Mouse (Mus musculus): ENCODE measurements around the gene Zbtb40.

The Zbtb40 gene

GRCm38 (mm10) chr4:137044516-137044915, 4.1 kb downstream of the Zbtb40 start:
- H3K27me3 ChIP-seq (ENCODE audit: control insufficient read depth, insufficient read depth, low read length, poor library complexity, severe bottlenecking), result no peaks in the 10 kb centered on the region
- no peaks in the 10 kb centered on the region for H3K36me3 ChIP-seq (ENCODE audit: control insufficient read depth, insufficient read depth, low read length, poor library complexity, severe bottlenecking)
- no peak for DNase-seq (ENCODE audit: low read depth, low spot score)

- Histone ChIP-seq H3K36me3 (ENCODE audit: control insufficient read depth, insufficient read depth, low read length, poor library complexity, severe bottlenecking) (no peaks in the 10 kb centered on the region), H3K27me3 (ENCODE audit: control insufficient read depth, insufficient read depth, low read length, poor library complexity, severe bottlenecking) (no peaks in the 10 kb centered on the region)
- DNase-seq (ENCODE audit: low read depth, low spot score), result no peak
These were observed 4.8 kb downstream of the Zbtb40 start for GRCm38 (mm10) chr4:137043799-137044198.

- no peak for DNase-seq (ENCODE audit: low read depth, low spot score)
- Histone ChIP-seq H3K27me3 (ENCODE audit: control insufficient read depth, insufficient read depth, low read length, poor library complexity, severe bottlenecking) (no peaks in the 10 kb centered on the region), H3K36me3 (ENCODE audit: control insufficient read depth, insufficient read depth, low read length, poor library complexity, severe bottlenecking) (no peaks in the 10 kb centered on the region)
These were observed 6.6 kb downstream of the Zbtb40 start for GRCm38 (mm10) chr4:137042039-137042438.

- Histone ChIP-seq H3K27me3 (ENCODE audit: control insufficient read depth, insufficient read depth, low read length, poor library complexity, severe bottlenecking) (no peaks in the 10 kb centered on the region), H3K36me3 (ENCODE audit: control insufficient read depth, insufficient read depth, low read length, poor library complexity, severe bottlenecking) (no peaks in the 10 kb centered on the region)
- no peak for DNase-seq (ENCODE audit: low read depth, low spot score)
These were observed 7.4 kb downstream of the Zbtb40 start for GRCm38 (mm10) chr4:137041161-137041621.

GRCm38 (mm10) chr4:137039441-137039840, 9.2 kb downstream of the Zbtb40 start:
- Histone ChIP-seq H3K36me3 (ENCODE audit: control insufficient read depth, insufficient read depth, low read length, poor library complexity, severe bottlenecking) (no peaks in the 10 kb centered on the region), H3K27me3 (ENCODE audit: control insufficient read depth, insufficient read depth, low read length, poor library complexity, severe bottlenecking) (no peaks in the 10 kb centered on the region)
- no peak for DNase-seq (ENCODE audit: low read depth, low spot score)

GRCm38 (mm10) chr4:137038501-137038900, 10.1 kb downstream of the Zbtb40 start:
- no peak for DNase-seq (ENCODE audit: low read depth, low spot score)
- Histone ChIP-seq H3K27me3 (ENCODE audit: control insufficient read depth, insufficient read depth, low read length, poor library complexity, severe bottlenecking) (no peaks in the 10 kb centered on the region), H3K36me3 (ENCODE audit: control insufficient read depth, insufficient read depth, low read length, poor library complexity, severe bottlenecking) (no peaks in the 10 kb centered on the region)

GRCm38 (mm10) chr4:137038096-137038495, 10.5 kb downstream of the Zbtb40 start:
- Histone ChIP-seq H3K27me3 (ENCODE audit: control insufficient read depth, insufficient read depth, low read length, poor library complexity, severe bottlenecking) (no peaks in the 10 kb centered on the region), H3K36me3 (ENCODE audit: control insufficient read depth, insufficient read depth, low read length, poor library complexity, severe bottlenecking) (no peaks in the 10 kb centered on the region)
- no peak for DNase-seq (ENCODE audit: low read depth, low spot score)

DNA sequence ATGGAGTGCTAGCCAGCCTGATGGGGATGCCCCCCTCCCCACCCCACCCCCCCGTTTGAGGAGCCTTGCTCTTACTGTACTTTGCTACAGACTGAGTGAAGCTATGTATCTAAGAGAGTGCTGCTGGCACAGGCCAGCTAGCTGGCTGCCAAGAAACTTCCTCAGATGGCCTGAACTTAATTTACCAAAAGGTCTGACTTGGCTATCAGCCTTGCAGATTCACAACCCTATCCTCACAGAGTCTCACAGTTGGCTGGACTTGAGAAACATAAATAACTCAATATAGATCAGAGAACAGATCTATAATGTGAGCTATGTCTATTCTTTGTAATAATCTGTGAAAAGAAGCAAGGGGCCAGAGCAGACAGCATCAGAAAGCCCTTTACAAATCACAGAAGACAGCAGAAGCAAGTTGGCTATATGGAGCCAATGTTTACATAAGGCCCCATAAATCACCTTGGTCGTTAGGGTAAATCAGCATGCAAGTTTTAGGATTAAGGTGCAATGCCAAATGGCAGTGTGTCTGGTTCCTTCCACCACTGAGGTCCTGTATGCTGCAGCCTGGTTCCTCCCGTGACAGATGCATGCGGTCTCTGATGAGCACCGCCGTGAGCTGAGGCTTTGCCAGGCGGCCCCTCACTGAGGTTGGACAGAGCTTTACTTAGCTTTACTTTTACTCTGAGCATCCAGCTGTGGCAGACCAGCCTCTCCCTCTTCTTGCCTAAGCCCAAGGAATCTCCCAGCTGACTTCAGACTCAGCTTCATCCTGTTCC, 15.3 kb downstream of the Zbtb40 start:
- no peak for DNase-seq (ENCODE audit: low read depth, low spot score)
- no peaks in the 10 kb centered on the region for H3K27me3 ChIP-seq (ENCODE audit: control insufficient read depth, insufficient read depth, low read length, poor library complexity, severe bottlenecking)

GRCm38 (mm10) chr4:137032456-137032855, 16.1 kb downstream of the Zbtb40 start:
- no peak for DNase-seq (ENCODE audit: low read depth, low spot score)
- no peaks in the 10 kb centered on the region for H3K27me3 ChIP-seq (ENCODE audit: control insufficient read depth, insufficient read depth, low read length, poor library complexity, severe bottlenecking)
- H3K36me3 ChIP-seq (ENCODE audit: control insufficient read depth, insufficient read depth, low read length, poor library complexity, severe bottlenecking), result no peaks in the 10 kb centered on the region

More for the DNA sequence above, 15.3 kb downstream of the Zbtb40 start:
- H3K36me3 ChIP-seq (ENCODE audit: control insufficient read depth, insufficient read depth, low read length, poor library complexity, severe bottlenecking), result no peaks in the 10 kb centered on the region

DNA sequence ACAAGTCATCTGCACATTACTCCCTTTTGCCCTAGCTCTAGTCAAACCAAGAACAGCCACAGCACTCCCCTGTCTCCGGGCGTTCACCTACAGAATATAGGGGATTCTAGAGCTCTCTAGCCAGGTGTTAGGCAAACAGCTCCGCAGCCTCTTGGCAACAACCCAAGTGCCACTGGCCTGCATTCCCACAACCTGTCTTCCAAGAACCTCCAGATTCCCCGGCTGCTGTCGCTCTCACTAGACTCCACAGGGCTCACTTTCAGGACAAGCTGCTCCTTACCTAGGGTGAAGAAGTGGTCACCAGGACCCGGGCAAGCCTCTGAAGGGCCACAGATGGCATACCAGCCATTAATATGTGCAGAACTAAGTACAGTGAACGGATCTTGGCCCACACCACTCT, 17.3 kb downstream of the Zbtb40 start:
- Histone ChIP-seq H3K36me3 (ENCODE audit: control insufficient read depth, insufficient read depth, low read length, poor library complexity, severe bottlenecking) (no peaks in the 10 kb centered on the region), H3K27me3 (ENCODE audit: control insufficient read depth, insufficient read depth, low read length, poor library complexity, severe bottlenecking) (no peaks in the 10 kb centered on the region)
- DNase-seq (ENCODE audit: low read depth, low spot score), result no peak

GRCm38 (mm10) chr4:137029348-137029747, 19.3 kb downstream of the Zbtb40 start:
- DNase-seq (ENCODE audit: low read depth, low spot score), result no peak
- Histone ChIP-seq H3K36me3 (ENCODE audit: control insufficient read depth, insufficient read depth, low read length, poor library complexity, severe bottlenecking) (no peaks in the 10 kb centered on the region), H3K27me3 (ENCODE audit: control insufficient read depth, insufficient read depth, low read length, poor library complexity, severe bottlenecking) (no peaks in the 10 kb centered on the region)

DNA sequence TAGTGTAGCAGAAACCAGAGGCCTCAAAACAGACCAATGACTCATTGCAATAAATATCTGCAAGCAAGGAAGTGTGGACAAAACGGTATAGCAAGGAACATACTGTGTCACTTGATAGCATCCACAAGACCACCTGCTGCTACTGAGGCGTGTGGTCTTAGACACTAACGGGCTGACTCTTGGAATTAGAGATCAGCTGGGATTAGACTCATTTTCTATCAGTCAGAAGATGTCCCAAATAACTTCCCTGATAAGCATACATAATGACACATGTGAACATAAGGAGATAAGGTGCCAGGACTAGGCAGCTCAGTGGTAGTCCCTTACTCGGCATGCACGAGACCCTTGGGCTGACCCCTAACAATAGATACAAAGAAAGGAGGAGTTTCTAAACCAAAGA, 21.6 kb downstream of the Zbtb40 start:
- no peaks in the 10 kb centered on the region for H3K36me3 ChIP-seq (ENCODE audit: control insufficient read depth, insufficient read depth, low read length, poor library complexity, severe bottlenecking)
- no peak for DNase-seq (ENCODE audit: low read depth, low spot score)
- no peaks in the 10 kb centered on the region for H3K27me3 ChIP-seq (ENCODE audit: control insufficient read depth, insufficient read depth, low read length, poor library complexity, severe bottlenecking)

DNA sequence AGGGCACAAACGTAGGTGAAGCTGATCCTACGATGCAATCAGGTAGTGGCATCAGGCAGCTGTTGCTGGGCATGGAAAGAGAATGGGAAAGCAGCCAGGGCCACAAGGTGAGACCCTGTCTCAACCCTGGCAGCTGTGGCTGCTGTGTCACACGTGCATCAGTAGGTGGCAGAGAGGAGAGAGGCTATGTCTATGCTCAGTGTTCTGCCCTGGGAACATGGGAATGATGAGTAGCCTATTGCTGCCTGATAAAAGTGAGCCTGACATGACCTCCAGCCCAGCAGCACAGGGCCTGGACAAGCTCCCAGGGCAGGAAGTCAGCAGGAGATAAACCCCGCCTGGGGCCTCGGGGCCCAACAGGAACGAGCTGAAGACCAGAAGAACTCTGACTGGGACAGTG, 23.0 kb downstream of the Zbtb40 start:
- no peak for DNase-seq (ENCODE audit: low read depth, low spot score)
- Histone ChIP-seq H3K27me3 (ENCODE audit: control insufficient read depth, insufficient read depth, low read length, poor library complexity, severe bottlenecking) (no peaks in the 10 kb centered on the region), H3K36me3 (ENCODE audit: control insufficient read depth, insufficient read depth, low read length, poor library complexity, severe bottlenecking) (no peaks in the 10 kb centered on the region)

DNA sequence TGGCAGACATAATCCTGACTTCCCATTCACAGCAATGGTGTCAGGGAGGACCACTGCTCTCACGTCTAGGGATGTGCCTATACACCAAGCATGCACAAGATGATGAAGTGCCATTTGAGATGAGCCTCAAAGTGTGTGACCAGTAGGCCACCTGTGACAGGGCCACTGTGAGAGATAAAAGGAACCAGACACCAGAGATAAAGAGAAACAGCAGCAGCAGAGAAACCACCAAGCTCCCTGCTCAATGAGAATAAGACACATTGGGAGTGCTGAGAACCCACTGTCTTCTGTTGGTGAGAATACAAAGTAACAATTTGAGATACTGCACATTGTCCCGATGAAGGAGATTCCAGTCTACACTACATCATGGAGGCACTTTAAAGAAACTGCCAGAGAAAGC, 23.5 kb downstream of the Zbtb40 start:
- H3K36me3 ChIP-seq (ENCODE audit: control insufficient read depth, insufficient read depth, low read length, poor library complexity, severe bottlenecking), result no peaks in the 10 kb centered on the region
- DNase-seq (ENCODE audit: low read depth, low spot score), result no peak
- no peaks in the 10 kb centered on the region for H3K27me3 ChIP-seq (ENCODE audit: control insufficient read depth, insufficient read depth, low read length, poor library complexity, severe bottlenecking)

DNA sequence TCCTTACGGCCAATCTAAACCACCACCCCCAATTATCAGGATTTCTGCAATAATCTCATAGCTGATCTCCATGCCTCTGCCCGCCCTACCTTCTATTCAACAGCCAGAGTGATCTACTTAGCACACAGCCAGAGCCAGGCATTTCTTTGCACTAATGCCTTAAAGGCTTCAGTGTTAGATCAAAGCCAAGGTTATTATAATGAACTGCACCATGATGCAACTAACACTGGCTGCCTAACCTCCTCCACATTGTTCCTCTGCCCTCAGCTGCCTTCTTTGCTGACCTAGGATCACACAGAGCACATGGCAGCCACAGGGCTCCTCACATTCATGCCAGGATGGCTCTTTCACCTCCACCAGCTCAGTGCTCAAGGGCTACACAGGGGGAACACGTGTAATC, 28.5 kb downstream of the Zbtb40 start:
- Histone ChIP-seq H3K27me3 (ENCODE audit: control insufficient read depth, insufficient read depth, low read length, poor library complexity, severe bottlenecking) (no peaks in the 10 kb centered on the region), H3K36me3 (ENCODE audit: control insufficient read depth, insufficient read depth, low read length, poor library complexity, severe bottlenecking) (0 out of 2 replicates have a peak, but pooled peaks cover 2% of the 10 kb centered on the region)
- no peak for DNase-seq (ENCODE audit: low read depth, low spot score)

GRCm38 (mm10) chr4:137015934-137016333, 32.7 kb downstream of the Zbtb40 start:
- DNase-seq (ENCODE audit: low read depth, low spot score), result no peak
- Histone ChIP-seq H3K36me3 (ENCODE audit: control insufficient read depth, insufficient read depth, low read length, poor library complexity, severe bottlenecking) (0 out of 2 replicates have a peak, but pooled peaks cover 2% of the 10 kb centered on the region), H3K27me3 (ENCODE audit: control insufficient read depth, insufficient read depth, low read length, poor library complexity, severe bottlenecking) (no peaks in the 10 kb centered on the region)

Measured in splenic B cell, adult 2 months (primary cell).